Mouse (Mus musculus) fat pad, adult 2 months (tissue): ENCODE results near the gene Ccrl2.

Experiments
- DNase-seq: peaks from one replicate; pipeline ENCODE4 v3.0.0-alpha.2; 2011; ENCODE audit warnings: low read depth, low spot score; ENCODE audit errors: extremely low read depth

Ccrl2 gene

GRCm38 (mm10) chr9:111062840-111063239 is 5.5 kb upstream of the Ccrl2 start:
- DNase-seq: no peak

- no peak for DNase-seq
These were observed 1.7 kb upstream of the Ccrl2 start for GRCm38 (mm10) chr9:111058943-111059556.

GRCm38 (mm10) chr9:111057544-111058370 is 438 bp upstream of the Ccrl2 start:
- DNase-seq: no peak

- no peak for DNase-seq
These were observed 861 bp downstream of the Ccrl2 start for GRCm38 (mm10) chr9:111056519-111056797.

GRCm38 (mm10) chr9:111055800-111056518 is 1.4 kb downstream of the Ccrl2 start:
- DNase-seq: no peak

GRCm38 (mm10) chr9:111054923-111055322 is 2.4 kb downstream of the Ccrl2 start:
- DNase-seq: no peak

GRCm38 (mm10) chr9:111048452-111048851 is 8.9 kb downstream of the Ccrl2 start:
- DNase-seq: no peak

GRCm38 (mm10) chr9:111047266-111047665 is 10.1 kb downstream of the Ccrl2 start:
- no peak for DNase-seq

- no peak for DNase-seq
These were observed 11.1 kb downstream of the Ccrl2 start for GRCm38 (mm10) chr9:111046222-111046621.

GRCm38 (mm10) chr9:111042266-111042665 is 15.1 kb downstream of the Ccrl2 start:
- no peak for DNase-seq

GRCm38 (mm10) chr9:111039966-111040365 is 17.4 kb downstream of the Ccrl2 start:
- no peak for DNase-seq

GRCm38 (mm10) chr9:111033717-111034116 is 23.6 kb downstream of the Ccrl2 start:
- no peak for DNase-seq

- no peak for DNase-seq
These were observed 30.5 kb downstream of the Ccrl2 start for GRCm38 (mm10) chr9:111026791-111027190.

- DNase-seq: no peak
These were observed 38.3 kb downstream of the Ccrl2 start, which contains the start of gene Ltf for GRCm38 (mm10) chr9:111019022-111019421. Gene Ltf, plus strand, starts transcription at chr9:111019271.

GRCm38 (mm10) chr9:111015658-111016057 is 41.7 kb downstream of the Ccrl2 start:
- no peak for DNase-seq

- DNase-seq: no peak
These were observed 45.3 kb downstream of the Ccrl2 start for GRCm38 (mm10) chr9:111012041-111012440.

GRCm38 (mm10) chr9:111011550-111011949 is 45.8 kb downstream of the Ccrl2 start:
- no peak for DNase-seq

GRCm38 (mm10) chr9:111009763-111010162 is 47.6 kb downstream of the Ccrl2 start:
- no peak for DNase-seq

GRCm38 (mm10) chr9:111006544-111006943 is 50.8 kb downstream of the Ccrl2 start:
- no peak for DNase-seq
